Mouse (Mus musculus): ENCODE data around the gene Sycp2l. TPM values are rescaled to one million over a fixed set of nuclear protein-coding genes. Genes with fewer than 3 reads are reported as not detected.

The Sycp2l gene
- total and polyA plus RNA-seq, 2 experiments from 2014 or later = not detected

DNA sequence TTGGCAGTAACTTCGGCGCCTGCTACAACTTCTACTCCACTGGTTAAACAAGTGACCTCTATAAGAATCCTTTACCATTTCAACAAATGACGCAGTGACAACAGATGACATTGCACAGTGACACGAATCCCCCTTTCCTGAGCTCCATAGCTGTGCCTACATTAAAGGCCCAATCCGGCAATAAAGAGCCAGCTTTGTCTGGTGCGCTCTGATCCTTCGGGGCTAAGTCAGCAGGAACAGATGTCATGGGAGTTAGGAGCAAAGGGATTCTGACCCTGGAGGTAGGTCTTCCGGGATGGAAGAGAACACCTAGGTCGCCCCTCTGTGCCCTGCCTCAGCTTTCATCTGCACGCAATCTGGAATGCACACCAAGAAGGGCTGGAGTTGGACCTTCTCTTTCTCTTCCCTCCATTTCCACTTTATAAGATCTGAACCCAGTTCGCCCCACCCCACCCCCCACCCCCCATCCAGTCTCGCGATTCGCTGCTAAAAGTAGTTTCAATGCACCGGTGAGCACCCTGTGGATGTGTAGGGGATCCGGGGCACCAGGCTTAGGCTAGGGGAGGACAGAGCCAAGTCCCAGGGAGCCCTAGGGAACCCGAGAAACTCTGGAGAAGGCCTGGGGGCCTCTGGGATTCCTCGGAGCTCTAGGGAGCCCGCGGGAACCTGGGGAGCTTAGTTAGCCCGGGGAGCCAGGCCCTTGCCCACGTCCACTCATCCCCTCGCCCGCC is 35.3 kb upstream of the Sycp2l start:
- Histone ChIP-seq H3K9me3 (replicated peaks; ENCODE audit: control insufficient read depth, low read length) (no peaks in the 10 kb centered on the region), H3K27me3 (ENCODE audit: control insufficient read depth, insufficient read depth, low read length) (peaks cover 30% of the 10 kb centered on the region), H3K27ac (ENCODE audit: low read depth) (no peak overlapping the region), H3K4me3 (ENCODE audit: low read depth, low read length) (peak overlapping the region; percentile 41), H3K36me3 (replicated peaks; ENCODE audit: control insufficient read depth, insufficient read depth, low read length) (no peaks in the 10 kb centered on the region), H3K4me1 (ENCODE audit: control insufficient read depth, insufficient read depth) (peaks cover 4% of the 10 kb centered on the region; the same call in 1 of the 2 replicates), H3K9ac (replicated peaks; ENCODE audit: low read depth, low read length) (no peak overlapping the region), H3K4me2 (ENCODE audit: low read depth, low read length) (peak overlapping the region; percentile 61)
- TF ChIP-seq EP300 (IDR thresholded peaks at IDR 0.05; ENCODE audit: low read depth) (no peak), CTCF (IDR thresholded peaks at IDR 0.05; ENCODE audit: low read depth) (no peak)
- DNase-seq (ENCODE audit: low spot score) = no peak
- WGBS = 11% methylated on average over 21 of the region's 24 CpGs
- no peak for ATAC-seq (ENCODE audit: insufficient read depth, low read depth)

DNA sequence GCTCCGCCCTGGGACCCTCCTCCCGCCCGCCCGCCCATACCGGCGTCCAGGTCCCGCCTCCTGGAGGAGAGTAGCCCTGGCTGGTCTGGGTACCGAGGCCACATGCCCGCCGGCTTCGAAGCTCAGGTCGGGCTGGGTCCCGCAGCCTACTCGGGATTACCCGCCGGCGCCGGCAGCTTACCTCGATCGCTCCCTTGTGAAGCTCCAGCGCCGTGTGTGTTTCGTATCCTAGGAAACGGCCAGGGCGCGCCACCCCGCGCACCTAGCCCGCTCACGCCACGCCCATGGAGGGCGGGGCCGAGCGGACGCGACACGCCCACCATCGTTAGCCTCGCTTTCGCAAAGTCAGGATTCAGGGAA is 34.7 kb upstream of the Sycp2l start, which contains the start of gene Mak:
Mak (minus strand) TSS at position 286 of the 360 bp plus-strand sequence.
- Histone ChIP-seq H3K27ac (ENCODE audit: low read depth) (no peak within 1 kb of the TSS), H3K9me3 (replicated peaks; ENCODE audit: control insufficient read depth, low read length) (no peaks in the 10 kb centered on the region), H3K27me3 (ENCODE audit: control insufficient read depth, insufficient read depth, low read length) (peaks cover 30% of the 10 kb centered on the region), H3K4me1 (ENCODE audit: control insufficient read depth, insufficient read depth) (peaks cover 4% of the 10 kb centered on the region; the same call in 1 of the 2 replicates), H3K4me2 (ENCODE audit: low read depth, low read length) (peak within 1 kb of the TSS; percentile 61), H3K36me3 (replicated peaks; ENCODE audit: control insufficient read depth, insufficient read depth, low read length) (no peaks in the 10 kb centered on the region), H3K4me3 (ENCODE audit: low read depth, low read length) (peak within 1 kb of the TSS; percentile 41), H3K9ac (replicated peaks; ENCODE audit: low read depth, low read length) (no peak within 1 kb of the TSS)
- under 1% methylated on average over 35 of the region's 40 CpGs for WGBS
- DNase-seq (ENCODE audit: low spot score) (no peak), ATAC-seq (ENCODE audit: insufficient read depth, low read depth) (peak; percentile 69)
- TF ChIP-seq EP300 (IDR thresholded peaks at IDR 0.05; ENCODE audit: low read depth) (no peak), CTCF (IDR thresholded peaks at IDR 0.05; ENCODE audit: low read depth) (no peak)

DNA sequence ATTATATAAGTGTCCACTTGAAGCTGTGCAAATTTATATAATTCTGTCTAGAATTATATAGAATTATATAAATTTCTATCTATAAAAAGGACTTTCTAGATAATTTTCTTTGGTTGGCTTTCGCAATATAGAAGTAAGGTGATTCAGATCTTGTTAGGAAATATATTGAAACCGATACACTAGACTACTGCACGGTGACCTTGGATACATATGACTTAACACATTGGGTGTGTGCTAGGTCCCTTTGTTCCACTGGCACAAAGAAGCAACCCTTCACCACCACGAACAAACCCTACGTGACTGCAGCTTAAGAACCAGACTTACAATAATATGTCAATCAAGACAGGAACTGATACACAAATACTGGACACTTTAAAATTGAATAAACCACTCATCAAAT is 34.2 kb upstream of the Sycp2l start:
- Histone ChIP-seq H3K4me1 (ENCODE audit: control insufficient read depth, insufficient read depth) (peaks cover 4% of the 10 kb centered on the region; the same call in 1 of the 2 replicates), H3K36me3 (replicated peaks; ENCODE audit: control insufficient read depth, insufficient read depth, low read length) (no peaks in the 10 kb centered on the region), H3K4me3 (ENCODE audit: low read depth, low read length) (peak overlapping the region; percentile 41; the same call in 1 of the 2 replicates), H3K27ac (ENCODE audit: low read depth) (no peak overlapping the region), H3K9ac (replicated peaks; ENCODE audit: low read depth, low read length) (no peak overlapping the region), H3K4me2 (ENCODE audit: low read depth, low read length) (peak overlapping the region; percentile 61; the same call in 1 of the 2 replicates), H3K9me3 (replicated peaks; ENCODE audit: control insufficient read depth, low read length) (no peaks in the 10 kb centered on the region), H3K27me3 (ENCODE audit: control insufficient read depth, insufficient read depth, low read length) (peaks cover 30% of the 10 kb centered on the region)
- 56% methylated on average over 5 of the region's 5 CpGs for WGBS
- no peak for TF ChIP-seq CTCF (IDR thresholded peaks at IDR 0.05; ENCODE audit: low read depth)
- ATAC-seq (ENCODE audit: insufficient read depth, low read depth) (no peak), DNase-seq (ENCODE audit: low spot score) (no peak)

DNA sequence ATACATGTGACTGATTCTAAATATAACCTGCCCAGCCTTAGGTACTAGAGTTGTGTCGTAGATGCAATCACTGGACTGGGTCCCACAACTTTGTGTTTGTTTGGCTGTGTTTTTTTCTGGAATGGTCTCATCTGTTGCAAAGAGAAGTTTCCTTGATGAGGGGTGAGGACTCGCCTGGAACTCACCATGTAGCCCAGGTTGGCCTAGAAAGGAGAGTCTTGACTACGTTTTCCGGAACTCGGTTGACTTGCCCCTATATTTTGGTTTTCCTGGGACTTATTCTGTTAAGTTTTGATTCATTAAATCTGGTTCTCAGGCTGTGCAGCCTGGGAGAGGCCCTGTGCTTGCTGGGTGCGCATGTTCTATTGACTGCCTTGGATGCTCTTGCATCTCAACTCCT is 33.4 kb upstream of the Sycp2l start:
- peaks cover 30% of the 10 kb centered on the region for H3K27me3 ChIP-seq (ENCODE audit: control insufficient read depth, insufficient read depth, low read length)
- TF ChIP-seq EP300 (IDR thresholded peaks at IDR 0.05; ENCODE audit: low read depth) (no peak), CTCF (IDR thresholded peaks at IDR 0.05; ENCODE audit: low read depth) (no peak)
- no peak overlapping the region for H3K4me3 ChIP-seq (ENCODE audit: low read depth, low read length)
- H3K4me2 ChIP-seq (ENCODE audit: low read depth, low read length) = no peak overlapping the region
- DNase-seq (ENCODE audit: low spot score) (no peak), ATAC-seq (ENCODE audit: insufficient read depth, low read depth) (no peak)
- WGBS = 86% methylated on average over 6 of the region's 6 CpGs
- no peaks in the 10 kb centered on the region for H3K36me3 ChIP-seq (replicated peaks; ENCODE audit: control insufficient read depth, insufficient read depth, low read length)
- no peak overlapping the region for H3K27ac ChIP-seq (ENCODE audit: low read depth)
- no peaks in the 10 kb centered on the region for H3K9me3 ChIP-seq (replicated peaks; ENCODE audit: control insufficient read depth, low read length)
- no peak overlapping the region for H3K9ac ChIP-seq (replicated peaks; ENCODE audit: low read depth, low read length)
- peaks cover 4% of the 10 kb centered on the region; the same call in 1 of the 2 replicates for H3K4me1 ChIP-seq (ENCODE audit: control insufficient read depth, insufficient read depth)

DNA sequence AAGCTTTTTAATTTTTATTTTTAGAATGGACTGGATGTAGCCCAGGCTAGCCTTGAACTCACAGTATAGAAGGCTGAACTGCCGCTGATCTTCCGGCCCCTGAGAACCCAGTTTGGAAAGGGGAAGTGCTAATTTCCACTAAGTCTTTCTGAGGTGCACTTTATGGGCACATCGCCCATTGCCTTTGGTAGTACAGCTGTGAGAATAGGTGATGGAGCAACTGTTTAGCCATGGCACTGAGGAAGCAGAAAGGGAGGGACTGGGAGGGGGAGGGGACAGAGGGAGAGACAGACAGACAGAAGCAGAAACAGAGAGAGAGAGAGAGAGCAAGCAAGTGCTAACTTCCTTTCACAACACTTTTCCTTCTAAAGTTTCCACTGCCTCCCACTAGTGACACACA is 29.6 kb upstream of the Sycp2l start:
- H3K4me3 ChIP-seq (ENCODE audit: low read depth, low read length) = no peak overlapping the region
- H3K36me3 ChIP-seq (replicated peaks; ENCODE audit: control insufficient read depth, insufficient read depth, low read length) = no peaks in the 10 kb centered on the region
- DNase-seq (ENCODE audit: low spot score) = no peak
- H3K9ac ChIP-seq (replicated peaks; ENCODE audit: low read depth, low read length) = no peak overlapping the region
- ATAC-seq (ENCODE audit: insufficient read depth, low read depth) = no peak
- no peak overlapping the region for H3K4me2 ChIP-seq (ENCODE audit: low read depth, low read length)
- no peaks in the 10 kb centered on the region for H3K9me3 ChIP-seq (replicated peaks; ENCODE audit: control insufficient read depth, low read length)
- H3K27ac ChIP-seq (ENCODE audit: low read depth) = no peak overlapping the region
- WGBS = 81% methylated on average over 3 of the region's 3 CpGs
- TF ChIP-seq EP300 (IDR thresholded peaks at IDR 0.05; ENCODE audit: low read depth) = no peak
- no peak for TF ChIP-seq CTCF (IDR thresholded peaks at IDR 0.05; ENCODE audit: low read depth)
- H3K27me3 ChIP-seq (ENCODE audit: control insufficient read depth, insufficient read depth, low read length) = peaks cover 9% of the 10 kb centered on the region
- peaks cover under 1% of the 10 kb centered on the region; the same call in 1 of the 2 replicates for H3K4me1 ChIP-seq (ENCODE audit: control insufficient read depth, insufficient read depth)
